Mouse (Mus musculus): ENCODE measurements around the gene Fam193a. TPM values are rescaled to one million over a fixed set of nuclear protein-coding genes. Genes with fewer than 3 reads are reported as not detected.

The Fam193a gene
- polyA plus RNA-seq, 1 experiment: 37.6 TPM

GRCm38 (mm10) chr5:34514218-34514566 lies 144.5 kb downstream of the Fam193a start:
- Histone ChIP-seq H3K27me3 (ENCODE audit: control insufficient read depth, insufficient read depth, low read length) (no peaks in the 10 kb centered on the region), H3K4me3 (ENCODE audit: extremely low read depth, insufficient read depth, insufficient read length) (peak overlapping the region; percentile 80), H3K36me3 (ENCODE audit: control insufficient read depth, insufficient read depth, low read length) (no peaks in the 10 kb centered on the region), H3K27ac (ENCODE audit: insufficient read depth, low read length) (peak overlapping the region; percentile 46), H3K4me1 (ENCODE audit: control insufficient read depth, insufficient read depth, insufficient read length) (peaks cover 7% of the 10 kb centered on the region; the same call in 1 of the 2 replicates)
- DNase-seq (ENCODE audit: low read depth in 1 of 2, low spot score in 2 of 2): no peak
- no peak for TF ChIP-seq CTCF (IDR thresholded peaks at IDR 0.05; ENCODE audit: extremely low read depth, insufficient read depth, insufficient read length, insufficient replicate concordance)
- TF ChIP-seq POLR2A (IDR thresholded peaks at IDR 0.05; ENCODE audit: low read depth, low read length): no peak
- 12% methylated on average over 7 of the region's 7 CpGs for WGBS

DNA sequence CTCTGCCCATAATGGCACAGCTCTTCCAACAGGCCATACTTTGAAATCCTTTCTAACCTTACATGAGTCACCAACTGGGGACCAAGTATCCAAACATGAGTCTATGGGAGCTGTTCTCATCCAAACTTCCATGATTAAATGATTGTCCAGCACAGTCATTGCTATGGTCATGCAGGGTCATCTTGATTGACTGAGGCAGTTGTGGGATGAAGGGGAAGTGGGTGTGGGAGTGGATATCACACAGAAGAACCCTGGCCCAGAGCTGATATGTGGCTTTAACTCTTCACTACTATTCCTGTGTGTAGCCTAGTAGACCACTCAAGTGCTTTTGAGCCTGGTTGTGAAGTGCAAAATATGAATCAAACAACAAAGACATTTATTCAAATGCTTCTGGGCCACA lies 145.4 kb downstream of the Fam193a start:
- no peak for TF ChIP-seq POLR2A (IDR thresholded peaks at IDR 0.05; ENCODE audit: low read depth, low read length)
- TF ChIP-seq CTCF (IDR thresholded peaks at IDR 0.05; ENCODE audit: extremely low read depth, insufficient read depth, insufficient read length, insufficient replicate concordance): no peak
- no peak for DNase-seq (ENCODE audit: low read depth in 1 of 2, low spot score in 2 of 2)
- Histone ChIP-seq H3K27ac (ENCODE audit: insufficient read depth, low read length) (no peak overlapping the region), H3K27me3 (ENCODE audit: control insufficient read depth, insufficient read depth, low read length) (no peaks in the 10 kb centered on the region), H3K36me3 (ENCODE audit: control insufficient read depth, insufficient read depth, low read length) (no peaks in the 10 kb centered on the region), H3K4me3 (ENCODE audit: extremely low read depth, insufficient read depth, insufficient read length) (no peak overlapping the region), H3K4me1 (ENCODE audit: control insufficient read depth, insufficient read depth, insufficient read length) (peaks cover 14% of the 10 kb centered on the region; the same call in 1 of the 2 replicates)

GRCm38 (mm10) chr5:34517913-34518312 lies 148.2 kb downstream of the Fam193a start:
- Histone ChIP-seq H3K36me3 (ENCODE audit: control insufficient read depth, insufficient read depth, low read length) (no peaks in the 10 kb centered on the region), H3K4me1 (ENCODE audit: control insufficient read depth, insufficient read depth, insufficient read length) (peaks cover 32% of the 10 kb centered on the region), H3K4me3 (ENCODE audit: extremely low read depth, insufficient read depth, insufficient read length) (no peak overlapping the region), H3K27ac (ENCODE audit: insufficient read depth, low read length) (no peak overlapping the region), H3K27me3 (ENCODE audit: control insufficient read depth, insufficient read depth, low read length) (no peaks in the 10 kb centered on the region)
- DNase-seq (ENCODE audit: low read depth in 1 of 2, low spot score in 2 of 2): peak; percentile 72 to 86
- TF ChIP-seq CTCF (IDR thresholded peaks at IDR 0.05; ENCODE audit: extremely low read depth, insufficient read depth, insufficient read length, insufficient replicate concordance) (peak; percentile 90; the same call in 1 of the 2 replicates), POLR2A (IDR thresholded peaks at IDR 0.05; ENCODE audit: low read depth, low read length) (no peak)
- WGBS: 16% methylated on average over 3 of the region's 3 CpGs

- Histone ChIP-seq H3K27me3 (ENCODE audit: control insufficient read depth, insufficient read depth, low read length) (no peaks in the 10 kb centered on the region), H3K4me3 (ENCODE audit: extremely low read depth, insufficient read depth, insufficient read length) (no peak overlapping the region), H3K4me1 (ENCODE audit: control insufficient read depth, insufficient read depth, insufficient read length) (peaks cover 34% of the 10 kb centered on the region), H3K36me3 (ENCODE audit: control insufficient read depth, insufficient read depth, low read length) (no peaks in the 10 kb centered on the region), H3K27ac (ENCODE audit: insufficient read depth, low read length) (peak overlapping the region; percentile 84)
- DNase-seq (ENCODE audit: low read depth in 1 of 2, low spot score in 2 of 2): no peak
- WGBS: 44% methylated on average over 9 of the region's 9 CpGs
- TF ChIP-seq CTCF (IDR thresholded peaks at IDR 0.05; ENCODE audit: extremely low read depth, insufficient read depth, insufficient read length, insufficient replicate concordance) (no peak), POLR2A (IDR thresholded peaks at IDR 0.05; ENCODE audit: low read depth, low read length) (no peak)
Measured at GRCm38 (mm10) chr5:34519389-34519910, 149.7 kb downstream of the Fam193a start.

DNA sequence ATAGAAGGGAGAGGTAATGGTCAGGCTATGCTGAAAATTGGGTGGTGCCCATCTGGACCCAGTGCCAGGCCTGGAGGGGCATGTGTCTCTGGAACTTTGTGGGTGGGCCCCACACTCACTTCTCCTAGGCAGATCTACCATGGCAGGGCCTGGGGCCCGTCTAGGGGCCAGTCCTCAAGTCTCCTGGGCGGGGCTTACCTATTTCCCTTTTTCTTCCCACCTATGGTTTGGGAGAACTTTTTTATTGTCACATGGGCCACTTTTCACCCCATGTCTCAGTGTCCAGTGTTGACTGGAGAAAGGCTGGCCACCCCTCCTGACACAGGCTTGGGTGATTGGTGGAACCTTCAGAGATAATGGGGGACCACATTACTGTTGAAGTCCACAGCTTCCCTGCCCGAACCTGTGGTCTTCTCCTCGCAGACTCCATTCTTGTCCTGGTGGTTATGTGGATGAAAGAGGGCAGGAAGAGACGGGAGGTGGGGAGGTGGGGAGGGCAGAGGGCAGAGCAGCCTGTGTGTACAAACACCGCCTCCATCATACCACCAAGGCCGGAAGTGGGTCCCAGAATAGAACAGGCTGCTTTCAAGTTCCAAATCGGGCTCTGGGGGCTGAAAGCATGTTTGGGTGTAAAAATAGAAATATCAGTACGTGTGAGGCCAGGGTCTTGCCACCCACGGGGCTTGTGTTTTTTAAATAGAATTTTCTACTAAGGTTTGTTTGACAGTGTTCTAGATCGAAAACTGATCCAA lies 150.9 kb downstream of the Fam193a start:
- Histone ChIP-seq H3K36me3 (ENCODE audit: control insufficient read depth, insufficient read depth, low read length) (no peaks in the 10 kb centered on the region), H3K27me3 (ENCODE audit: control insufficient read depth, insufficient read depth, low read length) (no peaks in the 10 kb centered on the region), H3K27ac (ENCODE audit: insufficient read depth, low read length) (peak overlapping the region; percentile 84), H3K4me3 (ENCODE audit: extremely low read depth, insufficient read depth, insufficient read length) (no peak overlapping the region), H3K4me1 (ENCODE audit: control insufficient read depth, insufficient read depth, insufficient read length) (peaks cover 34% of the 10 kb centered on the region)
- 11% methylated on average over 11 of the region's 11 CpGs for WGBS
- peak in 1 of 2 experiments; percentile 81 for DNase-seq (ENCODE audit: low read depth in 1 of 2, low spot score in 2 of 2)
- no peak for TF ChIP-seq CTCF (IDR thresholded peaks at IDR 0.05; ENCODE audit: extremely low read depth, insufficient read depth, insufficient read length, insufficient replicate concordance)
- no peak for TF ChIP-seq POLR2A (IDR thresholded peaks at IDR 0.05; ENCODE audit: low read depth, low read length)

GRCm38 (mm10) chr5:34521337-34521736 lies 151.6 kb downstream of the Fam193a start:
- H3K27ac ChIP-seq (ENCODE audit: insufficient read depth, low read length): peak overlapping the region; percentile 84
- 44% methylated on average over 3 of the region's 3 CpGs for WGBS
- H3K4me1 ChIP-seq (ENCODE audit: control insufficient read depth, insufficient read depth, insufficient read length): peaks cover 34% of the 10 kb centered on the region
- no peak for DNase-seq (ENCODE audit: low read depth in 1 of 2, low spot score in 2 of 2)
- H3K4me3 ChIP-seq (ENCODE audit: extremely low read depth, insufficient read depth, insufficient read length): no peak overlapping the region; the same call in 1 of the 2 replicates
- no peaks in the 10 kb centered on the region for H3K36me3 ChIP-seq (ENCODE audit: control insufficient read depth, insufficient read depth, low read length)
- H3K27me3 ChIP-seq (ENCODE audit: control insufficient read depth, insufficient read depth, low read length): no peaks in the 10 kb centered on the region
- no peak for TF ChIP-seq POLR2A (IDR thresholded peaks at IDR 0.05; ENCODE audit: low read depth, low read length)
- TF ChIP-seq CTCF (IDR thresholded peaks at IDR 0.05; ENCODE audit: extremely low read depth, insufficient read depth, insufficient read length, insufficient replicate concordance): no peak

Data from spleen, adult 2 months (tissue).